Mouse (Mus musculus): Measurements from ENCODE around the gene Btbd3.

Gene Btbd3

GRCm38 (mm10) chr2:138531160-138531967 is 275.0 kb downstream of the Btbd3 start:
- DNase-seq (ENCODE audit: low read depth in 1 of 2, low spot score in 2 of 2) = no peak

- no peak for DNase-seq (ENCODE audit: low read depth in 1 of 2, low spot score in 2 of 2)
Measured at GRCm38 (mm10) chr2:138531992-138532391, 275.6 kb downstream of the Btbd3 start.

DNA sequence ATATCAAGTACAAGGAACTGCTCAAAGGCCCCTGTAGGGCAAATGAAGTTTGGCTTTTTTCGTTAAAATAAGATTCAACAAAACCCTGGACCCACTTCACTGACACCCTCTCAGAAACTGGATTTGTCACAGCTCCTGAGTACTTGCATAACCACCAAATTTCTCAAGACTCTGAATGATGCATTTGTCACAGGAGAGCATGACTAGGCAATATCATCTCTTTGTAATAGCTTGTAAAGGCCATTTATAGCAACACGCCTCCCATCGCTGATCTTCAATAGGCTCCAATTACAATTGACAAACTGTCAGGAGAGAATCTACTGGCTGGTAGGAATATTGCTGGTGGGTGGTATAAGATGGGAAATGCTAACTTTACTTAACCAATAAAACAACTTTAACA is 283.3 kb downstream of the Btbd3 start:
- no peak for DNase-seq (ENCODE audit: low read depth in 1 of 2, low spot score in 2 of 2)

DNA sequence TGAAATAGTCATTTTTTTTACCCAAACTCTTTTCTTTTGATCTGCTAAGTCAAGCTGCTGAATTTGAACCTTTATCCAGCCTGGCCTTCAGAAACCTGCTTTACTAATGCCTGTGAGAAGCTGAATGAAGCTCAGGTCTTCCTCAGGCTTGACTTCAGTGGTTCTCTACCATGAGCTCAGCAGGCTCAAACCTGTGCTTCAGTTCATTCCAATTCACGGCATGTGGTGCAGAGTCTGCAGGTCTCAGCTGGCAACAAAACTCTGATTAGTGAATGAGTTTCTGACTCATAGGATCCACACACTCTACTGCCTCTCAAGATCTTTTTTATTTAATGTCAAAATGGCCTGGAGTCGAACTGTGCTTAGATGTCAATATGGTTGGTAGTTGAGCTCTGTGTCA is 292.6 kb downstream of the Btbd3 start:
- DNase-seq (ENCODE audit: low read depth in 1 of 2, low spot score in 2 of 2) = no peak

DNA sequence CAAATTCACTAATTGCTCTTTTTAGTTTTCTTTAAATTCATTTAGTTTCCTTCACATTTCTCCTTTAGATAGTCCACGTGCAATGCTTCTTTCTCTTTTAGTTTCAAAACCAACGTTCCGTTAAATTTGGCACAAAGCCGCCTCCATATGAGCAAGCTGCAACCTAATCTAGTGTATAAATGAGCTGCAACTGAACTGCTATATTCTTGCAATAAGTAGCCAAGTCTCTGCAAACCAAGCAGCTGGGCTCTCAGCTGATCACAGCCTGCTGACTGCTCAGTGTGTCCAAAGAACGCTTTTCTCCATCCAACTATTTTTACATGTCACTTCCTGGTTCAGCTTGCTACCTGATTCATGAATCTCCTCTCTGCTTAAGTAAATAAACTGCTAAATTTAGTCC is 295.2 kb downstream of the Btbd3 start:
- no peak for DNase-seq (ENCODE audit: low read depth in 1 of 2, low spot score in 2 of 2)

GRCm38 (mm10) chr2:138555106-138555862 is 298.9 kb downstream of the Btbd3 start:
- DNase-seq (ENCODE audit: low read depth in 1 of 2, low spot score in 2 of 2) = no peak

DNA sequence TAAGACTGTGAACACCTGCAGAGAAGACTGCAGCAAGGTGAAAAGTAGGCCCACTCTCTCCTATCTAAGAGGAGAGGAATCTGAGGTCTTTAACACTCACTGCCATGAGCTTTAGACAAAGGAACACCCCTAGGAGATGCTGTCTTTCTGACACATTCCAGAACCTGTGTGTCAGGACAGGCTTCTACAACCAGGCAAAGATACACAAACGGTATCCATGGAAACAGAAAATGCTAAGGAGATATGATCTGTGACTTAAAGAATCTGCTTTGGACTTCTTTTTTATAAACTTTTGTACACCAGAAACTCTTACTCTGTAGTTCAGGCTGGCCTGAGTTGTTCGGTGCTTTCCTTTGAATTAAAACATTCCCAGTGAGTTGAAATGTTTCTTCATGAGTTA is 329.6 kb downstream of the Btbd3 start:
- DNase-seq (ENCODE audit: low read depth in 1 of 2, low spot score in 2 of 2) = no peak

- no peak for DNase-seq (ENCODE audit: low read depth in 1 of 2, low spot score in 2 of 2)
Measured at GRCm38 (mm10) chr2:138587335-138587734, 331.0 kb downstream of the Btbd3 start.

DNA sequence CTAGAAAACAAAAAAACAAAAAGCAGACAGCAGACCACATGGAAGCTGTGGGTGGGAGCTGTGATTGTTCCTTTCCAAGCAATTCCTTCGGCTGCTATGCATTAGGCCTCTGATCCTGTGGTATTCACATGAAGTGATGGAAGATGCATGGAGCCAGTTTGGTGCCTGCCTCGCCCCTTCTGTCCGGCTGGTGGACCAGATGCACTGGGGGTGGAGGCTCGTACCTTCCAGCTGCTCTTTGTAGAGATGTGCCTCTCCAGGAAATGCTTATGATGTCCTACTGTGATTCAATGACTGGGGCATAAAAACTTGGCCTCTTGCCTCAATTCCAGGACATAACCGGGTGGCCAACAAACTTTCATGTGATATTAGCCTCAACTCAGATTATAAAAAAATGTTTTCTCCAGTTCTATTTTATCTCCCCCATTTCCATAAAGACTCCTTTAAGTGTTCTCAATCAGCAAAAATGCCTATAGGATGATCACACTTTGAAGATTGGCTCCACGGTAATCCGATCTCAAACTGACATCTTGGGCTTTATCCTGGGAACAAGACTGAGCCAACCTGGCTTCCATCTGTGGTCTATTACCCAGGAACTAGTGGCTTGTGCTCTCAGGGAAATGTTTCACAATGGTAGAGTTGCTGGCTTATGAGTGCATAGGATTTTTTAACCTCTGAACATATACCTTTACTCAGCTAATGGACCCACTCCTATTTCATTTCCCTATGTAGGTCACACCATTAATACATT is 331.6 kb downstream of the Btbd3 start:
- no peak for DNase-seq (ENCODE audit: low read depth in 1 of 2, low spot score in 2 of 2)

DNA sequence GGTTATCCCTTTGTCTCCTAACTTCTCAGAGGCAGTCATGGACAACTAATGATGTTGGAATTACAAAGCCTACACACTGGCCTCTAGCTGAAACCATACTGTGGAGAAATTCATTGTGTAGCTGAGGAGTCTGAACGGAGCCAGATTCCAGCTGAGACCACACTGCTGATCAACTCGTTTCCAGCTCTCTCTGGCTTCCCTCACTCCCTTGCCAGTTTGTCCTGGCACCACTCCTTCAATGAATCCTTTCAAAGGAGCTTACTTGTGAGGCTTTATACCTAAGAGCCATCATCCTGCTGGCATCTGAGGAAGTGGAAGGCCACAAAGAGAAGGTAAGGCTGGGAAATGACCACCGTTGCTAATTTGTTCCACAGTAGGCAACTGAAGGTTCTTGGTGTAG is 332.7 kb downstream of the Btbd3 start:
- no peak for DNase-seq (ENCODE audit: low read depth in 1 of 2, low spot score in 2 of 2)

DNA sequence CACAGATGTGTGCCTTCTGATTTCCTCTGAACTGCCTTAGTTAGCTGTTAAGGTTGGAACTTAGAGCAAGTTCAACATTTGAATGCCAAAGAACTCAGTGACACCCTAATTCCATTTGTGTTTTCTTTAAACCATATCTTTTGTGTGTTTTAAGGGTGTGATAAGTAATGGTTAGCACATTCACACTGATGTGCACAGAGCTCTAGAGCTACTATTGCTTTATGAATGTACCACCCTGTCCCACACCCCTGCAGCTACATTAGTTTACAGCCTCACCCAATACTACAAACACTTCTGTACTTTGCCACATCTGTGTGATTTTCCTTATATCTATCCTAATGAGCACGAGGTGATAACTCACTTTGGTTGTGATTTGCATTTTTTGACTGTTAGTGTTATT is 333.9 kb downstream of the Btbd3 start:
- no peak for DNase-seq (ENCODE audit: low read depth in 1 of 2, low spot score in 2 of 2)

DNA sequence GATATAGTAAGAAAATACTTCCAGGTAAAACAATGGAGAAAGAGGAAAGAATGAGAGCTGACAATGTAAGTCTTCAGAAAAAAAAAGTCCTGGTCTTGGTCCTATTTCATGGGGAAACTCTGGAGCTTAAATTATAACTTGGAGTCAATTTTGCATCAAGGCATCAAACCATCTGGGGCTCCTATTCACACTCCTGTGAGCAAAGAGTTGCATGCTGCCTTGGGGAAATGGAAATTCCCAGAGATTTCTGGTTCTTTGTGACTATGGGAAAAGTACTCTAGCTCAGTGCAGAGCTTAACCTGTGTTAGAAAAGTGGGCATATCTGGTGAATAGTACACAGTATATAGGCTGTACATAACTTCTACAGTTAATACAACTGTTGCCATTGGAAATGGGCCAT is 356.0 kb downstream of the Btbd3 start:
- no peak for DNase-seq (ENCODE audit: low read depth in 1 of 2, low spot score in 2 of 2)

- no peak for DNase-seq (ENCODE audit: low read depth in 1 of 2, low spot score in 2 of 2)
Measured at GRCm38 (mm10) chr2:138617501-138617900, 361.1 kb downstream of the Btbd3 start.
